Mouse (Mus musculus): Measurements from ENCODE around the gene Rgs3. TPM values are rescaled to one million over a fixed set of nuclear protein-coding genes. Genes with fewer than 3 reads are reported as not detected.

Rgs3 gene
- polyA plus RNA-seq, 1 experiment from 2014 or later: 62.0 TPM

Other genes with a start within 250 kb of the Rgs3 start
- gene Fkbp15, start 199.3 kb upstream of the Rgs3 start, polyA plus RNA-seq (2015; fragmentation: Nextera tagmentation; extraction: Ambion mirVana): 26.2 and 29.2 TPM in 2 replicates
- 60.3 and 61.2 TPM in 2 replicates for gene Slc31a1, start 199.1 kb upstream of the Rgs3 start, polyA plus RNA-seq (2015; fragmentation: Nextera tagmentation; extraction: Ambion mirVana)
- gene Cdc26, start 151.2 kb upstream of the Rgs3 start, polyA plus RNA-seq (2015; fragmentation: Nextera tagmentation; extraction: Ambion mirVana): 147 and 149 TPM in 2 replicates
- 25.2 and 25.8 TPM in 2 replicates for gene Prpf4, start 151.1 kb upstream of the Rgs3 start, polyA plus RNA-seq (2015; fragmentation: Nextera tagmentation; extraction: Ambion mirVana)
- gene Rnf183, start 124.6 kb upstream of the Rgs3 start, polyA plus RNA-seq (2015; fragmentation: Nextera tagmentation; extraction: Ambion mirVana): 0.40 and 0.95 TPM in 2 replicates
- 13.2 and 14.3 TPM in 2 replicates for gene Wdr31, start 89.0 kb upstream of the Rgs3 start, polyA plus RNA-seq (2015; fragmentation: Nextera tagmentation; extraction: Ambion mirVana)
- gene Bspry, start 79.8 kb upstream of the Rgs3 start, polyA plus RNA-seq (2015; fragmentation: Nextera tagmentation; extraction: Ambion mirVana): 25.9 and 28.3 TPM in 2 replicates
- gene Hdhd3, start 56.4 kb upstream of the Rgs3 start, polyA plus RNA-seq (2015; fragmentation: Nextera tagmentation; extraction: Ambion mirVana): 17.3 and 20.6 TPM in 2 replicates
- 108 and 113 TPM in 2 replicates for gene Alad, start 39.9 kb upstream of the Rgs3 start, polyA plus RNA-seq (2015; fragmentation: Nextera tagmentation; extraction: Ambion mirVana)
- gene Pole3, start 34.8 kb upstream of the Rgs3 start, polyA plus RNA-seq (2015; fragmentation: Nextera tagmentation; extraction: Ambion mirVana): 97.0 and 102 TPM in 2 replicates
- gene 4933430I17Rik, start 34.5 kb upstream of the Rgs3 start, polyA plus RNA-seq (2015; fragmentation: Nextera tagmentation; extraction: Ambion mirVana): 0.49 and 0.67 TPM in 2 replicates